Mouse (Mus musculus) cerebellum, adult 2 months (tissue): ENCODE data around the gene Dlst.

Experiments
- CTCF ChIP-seq: fragments of 200-500 bp; IDR thresholded peaks from 2 replicates; pipeline ENCODE4 v1.5.1; 2011; ENCODE audit warnings: low read depth, mild to moderate bottlenecking, control low read depth, low read length, moderate library complexity, borderline replicate concordance; ENCODE audit not compliant: insufficient read depth
- POLR2A ChIP-seq: fragments of 200-500 bp; IDR thresholded peaks from 2 replicates; pipeline ENCODE4 v1.6.1; 2011; ENCODE audit warnings: low read length, control low read depth, borderline replicate concordance; ENCODE audit not compliant: insufficient read depth

DNA sequence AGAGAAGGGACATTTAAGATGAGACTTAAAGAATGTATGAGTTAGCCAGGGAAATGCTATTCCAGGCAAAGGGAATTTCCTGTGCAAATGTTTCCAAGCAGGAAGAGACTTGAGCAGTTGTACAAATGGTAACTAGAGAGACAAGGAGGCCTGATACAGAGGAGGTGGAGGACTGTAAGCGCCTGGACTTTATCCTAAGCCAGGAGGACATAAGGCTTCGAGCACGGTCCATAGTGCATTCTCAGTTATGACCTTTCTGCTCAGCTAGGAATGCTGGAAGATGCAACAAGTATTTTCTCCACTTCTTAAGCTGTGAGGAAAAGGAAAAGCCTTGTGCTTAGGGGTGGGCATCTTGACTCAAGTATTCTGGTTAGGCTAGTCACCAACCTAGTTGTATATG is 2.7 kb downstream of the Dlst start:
- no peak for TF ChIP-seq CTCF
- no peak for TF ChIP-seq POLR2A
